Mouse (Mus musculus) cerebellum, adult 2 months (tissue): ENCODE data around the gene Mrpl28.

Source experiments
- CTCF ChIP-seq: fragments of 200-500 bp; IDR thresholded peaks from 2 replicates; pipeline ENCODE4 v1.5.1; 2011; ENCODE audit warnings: low read depth, mild to moderate bottlenecking, control low read depth, low read length, moderate library complexity, borderline replicate concordance; ENCODE audit not compliant: insufficient read depth
- POLR2A ChIP-seq: fragments of 200-500 bp; IDR thresholded peaks from 2 replicates; pipeline ENCODE4 v1.6.1; 2011; ENCODE audit warnings: low read length, control low read depth, borderline replicate concordance; ENCODE audit not compliant: insufficient read depth

DNA sequence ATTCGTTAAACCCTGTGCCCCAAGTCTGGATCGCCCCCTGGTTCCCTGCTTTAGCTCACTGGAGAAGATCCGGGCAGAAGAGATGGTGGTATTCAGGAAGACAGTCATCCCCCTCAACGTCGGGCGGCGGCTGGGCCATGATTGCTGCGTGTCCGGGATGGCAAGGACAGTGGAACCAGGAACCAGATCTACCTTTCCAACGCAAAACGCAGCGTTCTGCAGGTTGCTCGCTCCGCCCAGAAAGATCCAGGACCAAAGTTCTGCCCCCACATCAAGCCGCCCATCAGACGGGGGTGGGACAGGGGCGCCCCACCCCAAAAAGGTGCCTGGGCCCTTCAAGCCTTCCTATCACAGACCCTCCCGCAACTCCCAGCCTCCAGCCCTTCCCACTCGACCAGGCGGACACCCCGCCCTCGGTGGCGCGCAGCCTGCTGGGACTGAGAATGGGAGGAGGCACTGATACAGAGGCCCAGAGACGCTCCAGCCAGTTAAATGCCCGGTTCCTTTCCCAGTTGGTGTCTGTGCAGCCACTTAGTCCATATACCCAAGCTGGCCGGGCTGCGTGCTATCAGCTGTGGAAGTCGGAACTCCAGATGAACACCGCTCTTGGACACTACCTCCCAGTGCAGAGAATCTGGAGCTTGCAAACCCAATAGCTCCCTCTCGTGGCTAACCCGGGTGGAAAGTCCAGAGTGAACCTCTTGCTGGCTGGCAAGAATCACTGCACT lies 33.2 kb upstream of the Mrpl28 start, which contains the start of gene Decr2:
- TF ChIP-seq POLR2A = peak; percentile 70; the same call in 1 of the 2 replicates
- peak; percentile 87 for TF ChIP-seq CTCF
